Mouse (Mus musculus): ENCODE data around the gene Ap1b1. TPM values are rescaled to one million over a fixed set of nuclear protein-coding genes. Genes with fewer than 3 reads are reported as not detected.

Gene Ap1b1
- total and polyA plus RNA-seq, 3 experiments: 38.6 to 57.8 (median 44.2) TPM

DNA sequence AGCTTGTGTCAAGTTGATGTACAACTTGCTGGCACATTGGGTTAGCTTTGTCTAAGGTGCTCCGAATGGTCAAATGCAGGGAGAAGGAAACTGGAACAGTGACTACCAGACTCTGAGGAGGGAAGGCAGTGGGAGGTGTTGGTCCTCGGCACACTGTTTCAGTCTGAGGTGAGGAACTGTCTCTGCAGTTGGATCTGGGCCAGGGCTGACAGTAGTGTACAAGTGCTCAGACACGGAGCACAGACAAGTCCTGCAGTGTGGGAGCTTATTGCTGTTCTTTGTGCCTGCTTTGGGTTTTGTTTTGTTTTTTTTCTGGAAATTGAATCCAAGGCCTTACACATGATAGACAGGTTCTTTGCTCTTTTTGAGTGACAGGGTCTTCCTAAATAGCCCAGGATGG is 3.6 kb upstream of the Ap1b1 start:
- H3K36me3 ChIP-seq (replicated peaks in 1 of 2; ENCODE audit: control insufficient read depth in 1 of 2, insufficient read depth in 1 of 2, low read length in 1 of 2): no peaks in the 10 kb centered on the region
- in situ Hi-C loops (cut with MboI; ENCODE audit: low pct_ligation_motif_present, low pct_unique_long_range_greater_than_20kb, low sequenced_read_pairs): no loop called here
- H3K27me3 ChIP-seq (replicated peaks): peaks cover 5% of the 10 kb centered on the region
- H3K9me3 ChIP-seq (replicated peaks; ENCODE audit: low read length): no peaks in the 10 kb centered on the region
- no peak overlapping the region for H3K4me3 ChIP-seq (replicated peaks in 1 of 3; ENCODE audit: low read depth in 2 of 3, low read length in 2 of 3, poor library complexity in 1 of 3)
- no peak overlapping the region for H3K4me2 ChIP-seq (ENCODE audit: insufficient read depth, low read depth, poor library complexity, severe bottlenecking)
- H3K27ac ChIP-seq (ENCODE audit: insufficient read depth, low read depth): no peak overlapping the region
- dilution Hi-C loops (cut with MboI; ENCODE audit: extremely low pct_ligation_motif_present, extremely low pct_unique_long_range_greater_than_20kb, low sequenced_read_pairs): no loop called here
- no peak overlapping the region for H3K9ac ChIP-seq (ENCODE audit: insufficient read depth, low read depth)
- H3K4me1 ChIP-seq (ENCODE audit: control insufficient read depth in 1 of 2, insufficient read depth in 2 of 2): peaks cover 5 to 17% of the 10 kb centered on the region in 2 experiments; a peak in 2 of 4 replicates
- no peak for TF ChIP-seq GABPA (IDR thresholded peaks at IDR 0.05; ENCODE audit: insufficient replicate concordance, low read depth, low read length)
- TF ChIP-seq HCFC1 (IDR thresholded peaks at IDR 0.05; ENCODE audit: low read depth, low read length): no peak
- no peak for TF ChIP-seq EP300 (IDR thresholded peaks at IDR 0.05; ENCODE audit: low read length)
- no peak for TF ChIP-seq ETS1 (conservative IDR thresholded peaks at IDR 0.05; ENCODE audit: low read depth, low read length)
- TF ChIP-seq ZKSCAN1 (IDR thresholded peaks at IDR 0.05; ENCODE audit: borderline replicate concordance, low read depth, low read length): no peak
- no peak for TF ChIP-seq CHD2 (IDR thresholded peaks at IDR 0.05; ENCODE audit: low read length)
- no peak for TF ChIP-seq IRF4 (IDR thresholded peaks at IDR 0.05; ENCODE audit: low read depth, low read length)
- no peak for TF ChIP-seq ZMIZ1 (IDR thresholded peaks at IDR 0.05; ENCODE audit: low read depth, low read length)
- no peak for TF ChIP-seq POLR2AphosphoS2 (IDR thresholded peaks at IDR 0.05; ENCODE audit: low read depth, low read length)
- TF ChIP-seq E2F4 (IDR thresholded peaks at IDR 0.05; ENCODE audit: insufficient replicate concordance, low read depth, low read length): no peak
- TF ChIP-seq CHD1 (IDR thresholded peaks at IDR 0.05; ENCODE audit: low read depth, low read length): no peak
- TF ChIP-seq BHLHE40 (IDR thresholded peaks at IDR 0.05; ENCODE audit: low read depth, low read length): no peak
- TF ChIP-seq RCOR1 (conservative IDR thresholded peaks at IDR 0.05; ENCODE audit: low read depth, low read length): no peak
- no peak for TF ChIP-seq NELFE (IDR thresholded peaks at IDR 0.05; ENCODE audit: low read depth, low read length)
- no peak for TF ChIP-seq MAFK (IDR thresholded peaks at IDR 0.05; ENCODE audit: insufficient replicate concordance, low read length)
- no peak for DNase-seq (ENCODE audit: extremely low read depth)
- H3K79me2 ChIP-seq (replicated peaks; ENCODE audit: control insufficient read depth, extremely low read depth, insufficient read depth, poor library complexity, severe bottlenecking): no peaks in the 10 kb centered on the region

DNA sequence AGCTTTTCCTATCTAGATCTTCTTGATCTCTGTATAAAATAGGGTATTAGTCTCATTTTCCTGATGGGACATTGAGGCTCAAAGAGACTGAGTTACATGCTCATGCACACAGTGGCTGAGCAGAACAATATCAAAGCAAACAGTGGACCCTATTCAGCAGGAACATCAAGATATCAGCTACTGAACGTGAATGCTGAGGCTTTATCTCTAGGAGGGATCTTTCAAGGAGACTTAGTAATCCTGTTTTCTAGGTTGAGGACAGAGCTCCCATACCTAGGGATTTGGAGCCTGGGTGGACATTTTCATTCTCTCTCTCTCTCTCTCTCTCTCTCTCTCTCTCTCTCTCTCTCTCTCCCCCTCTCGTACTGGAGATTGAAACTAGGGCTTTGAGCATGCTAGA is 3.1 kb upstream of the Ap1b1 start:
- no peak overlapping the region for H3K9ac ChIP-seq (ENCODE audit: insufficient read depth, low read depth)
- H3K4me1 ChIP-seq (ENCODE audit: control insufficient read depth in 1 of 2, insufficient read depth in 2 of 2): peaks cover 5 to 20% of the 10 kb centered on the region in 2 experiments; a peak in 2 of 4 replicates
- H3K27ac ChIP-seq (ENCODE audit: insufficient read depth, low read depth): no peak overlapping the region
- DNase-seq (ENCODE audit: extremely low read depth): no peak
- H3K4me2 ChIP-seq (ENCODE audit: insufficient read depth, low read depth, poor library complexity, severe bottlenecking): peak overlapping the region; percentile 82; the same call in 1 of the 2 replicates
- no peaks in the 10 kb centered on the region for H3K79me2 ChIP-seq (replicated peaks; ENCODE audit: control insufficient read depth, extremely low read depth, insufficient read depth, poor library complexity, severe bottlenecking)
- H3K36me3 ChIP-seq (replicated peaks in 1 of 2; ENCODE audit: control insufficient read depth in 1 of 2, insufficient read depth in 1 of 2, low read length in 1 of 2): no peaks in the 10 kb centered on the region
- H3K4me3 ChIP-seq (replicated peaks in 1 of 3; ENCODE audit: low read depth in 2 of 3, low read length in 2 of 3, poor library complexity in 1 of 3): no peak overlapping the region
- in situ Hi-C loops (cut with MboI; ENCODE audit: low pct_ligation_motif_present, low pct_unique_long_range_greater_than_20kb, low sequenced_read_pairs): no loop called here
- H3K27me3 ChIP-seq (replicated peaks): peaks cover 5% of the 10 kb centered on the region
- TF ChIP-seq TCF12 (IDR thresholded peaks at IDR 0.05; ENCODE audit: low read depth, low read length): no peak
- TF ChIP-seq IRF4 (IDR thresholded peaks at IDR 0.05; ENCODE audit: low read depth, low read length): no peak
- TF ChIP-seq JUND (conservative IDR thresholded peaks at IDR 0.05; ENCODE audit: low read depth, low read length): no peak
- TF ChIP-seq MAZ (IDR thresholded peaks at IDR 0.05; ENCODE audit: low read depth, low read length): no peak
- no peak for TF ChIP-seq RCOR1 (conservative IDR thresholded peaks at IDR 0.05; ENCODE audit: low read depth, low read length)
- no peak for TF ChIP-seq NRF1 (IDR thresholded peaks at IDR 0.05; ENCODE audit: low read depth, low read length)
- TF ChIP-seq MXI1 (IDR thresholded peaks at IDR 0.05; ENCODE audit: low read depth, low read length): no peak
- no peak for TF ChIP-seq KAT2A (IDR thresholded peaks at IDR 0.05; ENCODE audit: insufficient replicate concordance, low read length)
- no peak for TF ChIP-seq POLR2AphosphoS2 (IDR thresholded peaks at IDR 0.05; ENCODE audit: low read depth, low read length)
- TF ChIP-seq ETS1 (conservative IDR thresholded peaks at IDR 0.05; ENCODE audit: low read depth, low read length): no peak
- TF ChIP-seq BHLHE40 (IDR thresholded peaks at IDR 0.05; ENCODE audit: low read depth, low read length): no peak
- TF ChIP-seq ZC3H11A (IDR thresholded peaks at IDR 0.05; ENCODE audit: low read depth, low read length): no peak
- TF ChIP-seq SIN3A (IDR thresholded peaks at IDR 0.05; ENCODE audit: low read length): no peak
- TF ChIP-seq RAD21 (IDR thresholded peaks at IDR 0.05; ENCODE audit: low read depth, low read length): no peak
- dilution Hi-C loops (cut with MboI; ENCODE audit: extremely low pct_ligation_motif_present, extremely low pct_unique_long_range_greater_than_20kb, low sequenced_read_pairs): no loop called here
- no peaks in the 10 kb centered on the region for H3K9me3 ChIP-seq (replicated peaks; ENCODE audit: low read length)

All from CH12.LX (cell line).